Mouse (Mus musculus): ENCODE data around the gene Golga5. TPM values are rescaled to one million over a fixed set of nuclear protein-coding genes. Genes with fewer than 3 reads are reported as not detected.
A peak's percentile ranks its signal among the peaks of the same experiment; 100 is the strongest.

Golga5 gene
- total RNA-seq, 1 experiment: 30.8 TPM

GRCm38 (mm10) chr12:102460014-102460413, 8.9 kb upstream of the Golga5 start:
- DNase-seq (ENCODE audit: low read depth, low spot score): no peak
- Histone ChIP-seq H3K9me3 (ENCODE audit: control insufficient read depth, insufficient read depth, low read depth, low read length) (no peaks in the 10 kb centered on the region), H3K4me1 (ENCODE audit: control insufficient read depth in 2 of 2, insufficient read depth in 2 of 2, low read length in 2 of 2, poor library complexity in 1 of 2) (peaks cover 0 to 2% of the 10 kb centered on the region in 2 experiments; a peak in 1 of 4 replicates), H3K4me3 (ENCODE audit: insufficient read depth in 1 of 2, low read depth in 1 of 2, low read length in 2 of 2, poor library complexity in 1 of 2, severe bottlenecking in 1 of 2) (no peak overlapping the region), H3K9ac (ENCODE audit: insufficient read depth, low read depth, low read length, poor library complexity, severe bottlenecking) (no peak overlapping the region), H3K27ac (ENCODE audit: insufficient read depth, low read depth, low read length, poor library complexity, severe bottlenecking) (no peak overlapping the region), H3K36me3 (ENCODE audit: control insufficient read depth, insufficient read depth, low read length, poor library complexity, severe bottlenecking) (no peaks in the 10 kb centered on the region)
- TF ChIP-seq MAFK (IDR thresholded peaks at IDR 0.05; ENCODE audit: insufficient read depth, low read depth, low read length) (no peak), ZC3H11A (IDR thresholded peaks at IDR 0.05; ENCODE audit: borderline replicate concordance, low read depth, low read length) (no peak), ZNF384 (IDR thresholded peaks at IDR 0.05; ENCODE audit: low read depth, low read length) (no peak), HCFC1 (IDR thresholded peaks at IDR 0.05; ENCODE audit: borderline replicate concordance, insufficient read depth, low read length) (no peak), CHD2 (IDR thresholded peaks at IDR 0.05; ENCODE audit: low read depth, low read length) (no peak)
- in situ Hi-C loops (cut with MboI; ENCODE audit: low sequenced_read_pairs in 2 of 2, unreplicated experiment in 2 of 2): loop anchor here in 1 of 2 experiments (10.0 kb wide), 1 partner anchor 65 kb away; no protein-coding TSS in a partner anchor

- no peak overlapping the region for H3K27ac ChIP-seq (ENCODE audit: insufficient read depth, low read depth, low read length, poor library complexity, severe bottlenecking)
- H3K36me3 ChIP-seq (ENCODE audit: control insufficient read depth, insufficient read depth, low read length, poor library complexity, severe bottlenecking): no peaks in the 10 kb centered on the region
- DNase-seq (ENCODE audit: low read depth, low spot score): no peak
- no peak overlapping the region for H3K4me3 ChIP-seq (ENCODE audit: insufficient read depth in 1 of 2, low read depth in 1 of 2, low read length in 2 of 2, poor library complexity in 1 of 2, severe bottlenecking in 1 of 2)
- in situ Hi-C loops (cut with MboI; ENCODE audit: low sequenced_read_pairs in 2 of 2, unreplicated experiment in 2 of 2): loop anchor here in 1 of 2 experiments (10.0 kb wide), 1 partner anchor 66 kb away; no protein-coding TSS in a partner anchor
- TF ChIP-seq ZNF384 (IDR thresholded peaks at IDR 0.05; ENCODE audit: low read depth, low read length) (peak; percentile 40; the same call in 1 of the 2 replicates), CHD2 (IDR thresholded peaks at IDR 0.05; ENCODE audit: low read depth, low read length) (no peak), MAFK (IDR thresholded peaks at IDR 0.05; ENCODE audit: insufficient read depth, low read depth, low read length) (no peak), HCFC1 (IDR thresholded peaks at IDR 0.05; ENCODE audit: borderline replicate concordance, insufficient read depth, low read length) (no peak), ZC3H11A (IDR thresholded peaks at IDR 0.05; ENCODE audit: borderline replicate concordance, low read depth, low read length) (no peak)
- no peak overlapping the region for H3K9ac ChIP-seq (ENCODE audit: insufficient read depth, low read depth, low read length, poor library complexity, severe bottlenecking)
- no peaks in the 10 kb centered on the region for H3K9me3 ChIP-seq (ENCODE audit: control insufficient read depth, insufficient read depth, low read depth, low read length)
- H3K4me1 ChIP-seq (ENCODE audit: control insufficient read depth in 2 of 2, insufficient read depth in 2 of 2, low read length in 2 of 2, poor library complexity in 1 of 2): peaks cover 0 to 2% of the 10 kb centered on the region in 2 experiments; a peak in 1 of 4 replicates
Measured at GRCm38 (mm10) chr12:102461177-102461576, 7.8 kb upstream of the Golga5 start.

- no peak overlapping the region for H3K9ac ChIP-seq (ENCODE audit: insufficient read depth, low read depth, low read length, poor library complexity, severe bottlenecking)
- H3K9me3 ChIP-seq (ENCODE audit: control insufficient read depth, insufficient read depth, low read depth, low read length): no peaks in the 10 kb centered on the region
- no peak overlapping the region for H3K27ac ChIP-seq (ENCODE audit: insufficient read depth, low read depth, low read length, poor library complexity, severe bottlenecking)
- in situ Hi-C loops (cut with MboI; ENCODE audit: low sequenced_read_pairs in 2 of 2, unreplicated experiment in 2 of 2): loop anchor here in 1 of 2 experiments (10.0 kb wide), 1 partner anchor 70 kb away; no protein-coding TSS in a partner anchor
- peak; percentile 38 for DNase-seq (ENCODE audit: low read depth, low spot score)
- H3K36me3 ChIP-seq (ENCODE audit: control insufficient read depth, insufficient read depth, low read length, poor library complexity, severe bottlenecking): no peaks in the 10 kb centered on the region
- no peaks in the 10 kb centered on the region for H3K4me1 ChIP-seq (ENCODE audit: control insufficient read depth in 2 of 2, insufficient read depth in 2 of 2, low read length in 2 of 2, poor library complexity in 1 of 2)
- peak; percentile 62; the same call in 1 of the 2 replicates for TF ChIP-seq ZC3H11A (IDR thresholded peaks at IDR 0.05; ENCODE audit: borderline replicate concordance, low read depth, low read length)
- no peak for TF ChIP-seq MAFK (IDR thresholded peaks at IDR 0.05; ENCODE audit: insufficient read depth, low read depth, low read length)
- no peak overlapping the region for H3K4me3 ChIP-seq (ENCODE audit: insufficient read depth in 1 of 2, low read depth in 1 of 2, low read length in 2 of 2, poor library complexity in 1 of 2, severe bottlenecking in 1 of 2)
Measured at GRCm38 (mm10) chr12:102464650-102465049, 4.3 kb upstream of the Golga5 start.

GRCm38 (mm10) chr12:102468136-102468535, 799 bp upstream of the Golga5 start:
- H3K4me1 ChIP-seq (ENCODE audit: control insufficient read depth in 2 of 2, insufficient read depth in 2 of 2, low read length in 2 of 2, poor library complexity in 1 of 2): no peaks in the 10 kb centered on the region
- no peaks in the 10 kb centered on the region; the same call in 1 of the 2 replicates for H3K36me3 ChIP-seq (ENCODE audit: control insufficient read depth, insufficient read depth, low read length, poor library complexity, severe bottlenecking)
- no peak overlapping the region for H3K4me3 ChIP-seq (ENCODE audit: insufficient read depth in 1 of 2, low read depth in 1 of 2, low read length in 2 of 2, poor library complexity in 1 of 2, severe bottlenecking in 1 of 2)
- no peaks in the 10 kb centered on the region for H3K9me3 ChIP-seq (ENCODE audit: control insufficient read depth, insufficient read depth, low read depth, low read length)
- in situ Hi-C loops (cut with MboI; ENCODE audit: low sequenced_read_pairs in 2 of 2, unreplicated experiment in 2 of 2): loop anchor here in 1 of 2 experiments (10.0 kb wide), 1 partner anchor 73 kb away; no protein-coding TSS in a partner anchor
- no peak for DNase-seq (ENCODE audit: low read depth, low spot score)
- TF ChIP-seq ZC3H11A (IDR thresholded peaks at IDR 0.05; ENCODE audit: borderline replicate concordance, low read depth, low read length): no peak
- no peak for TF ChIP-seq MAFK (IDR thresholded peaks at IDR 0.05; ENCODE audit: insufficient read depth, low read depth, low read length)
- no peak for TF ChIP-seq HCFC1 (IDR thresholded peaks at IDR 0.05; ENCODE audit: borderline replicate concordance, insufficient read depth, low read length)
- no peak for TF ChIP-seq CHD2 (IDR thresholded peaks at IDR 0.05; ENCODE audit: low read depth, low read length)
- TF ChIP-seq ZNF384 (IDR thresholded peaks at IDR 0.05; ENCODE audit: low read depth, low read length): no peak
- H3K27ac ChIP-seq (ENCODE audit: insufficient read depth, low read depth, low read length, poor library complexity, severe bottlenecking): no peak overlapping the region
- H3K9ac ChIP-seq (ENCODE audit: insufficient read depth, low read depth, low read length, poor library complexity, severe bottlenecking): no peak overlapping the region

All from ES-E14 (cell line).